Mouse (Mus musculus): ENCODE data around the gene Cela1. TPM values are rescaled to one million over a fixed set of nuclear protein-coding genes. Genes with fewer than 3 reads are reported as not detected.

The Cela1 gene
- total and polyA plus RNA-seq, 2 experiments from 2014 or later, result 2.0 TPM

- H3K27me3 ChIP-seq (ENCODE audit: insufficient read depth, low read length), result no peaks in the 10 kb centered on the region
- no peak for TF ChIP-seq CTCF (IDR thresholded peaks at IDR 0.05)
- H3K4me2 ChIP-seq (ENCODE audit: low read depth, low read length, poor library complexity, severe bottlenecking), result no peak overlapping the region
- ATAC-seq (ENCODE audit: low FRiP score) (no peak), DNase-seq (ENCODE audit: low spot score) (no peak)
- no peak overlapping the region for H3K4me3 ChIP-seq (ENCODE audit: low read depth, low read length)
- H3K9ac ChIP-seq (replicated peaks; ENCODE audit: low read length, poor library complexity, severe bottlenecking), result no peak overlapping the region
- no peaks in the 10 kb centered on the region for H3K4me1 ChIP-seq (ENCODE audit: insufficient read depth, low read length)
- no peaks in the 10 kb centered on the region for H3K36me3 ChIP-seq (ENCODE audit: insufficient read depth, low read length)
- peaks cover 4% of the 10 kb centered on the region for H3K9me3 ChIP-seq (ENCODE audit: low read length)
- WGBS, result 88% methylated on average over 9 of the region's 9 CpGs
- H3K27ac ChIP-seq (ENCODE audit: low read depth, low read length), result no peak overlapping the region
Observed at GRCm38 (mm10) chr15:100694406-100694805, 6.7 kb upstream of the Cela1 start.

GRCm38 (mm10) chr15:100691990-100692389, 4.3 kb upstream of the Cela1 start:
- ATAC-seq (ENCODE audit: low FRiP score), result no peak
- 78% methylated on average over 3 of the region's 3 CpGs for WGBS
- H3K27me3 ChIP-seq (ENCODE audit: insufficient read depth, low read length), result no peaks in the 10 kb centered on the region

GRCm38 (mm10) chr15:100686989-100687388, 732 bp downstream of the Cela1 start:
- no peak for TF ChIP-seq CTCF (IDR thresholded peaks at IDR 0.05)
- DNase-seq (ENCODE audit: low spot score), result no peak
- no peak overlapping the region for H3K4me2 ChIP-seq (ENCODE audit: low read depth, low read length, poor library complexity, severe bottlenecking)
- peaks cover 4% of the 10 kb centered on the region for H3K9me3 ChIP-seq (ENCODE audit: low read length)
- H3K36me3 ChIP-seq (ENCODE audit: insufficient read depth, low read length), result no peaks in the 10 kb centered on the region
- no peaks in the 10 kb centered on the region for H3K4me1 ChIP-seq (ENCODE audit: insufficient read depth, low read length)
- H3K27me3 ChIP-seq (ENCODE audit: insufficient read depth, low read length), result no peaks in the 10 kb centered on the region
- ATAC-seq (ENCODE audit: low FRiP score), result no peak
- no peak overlapping the region for H3K4me3 ChIP-seq (ENCODE audit: low read depth, low read length)
- WGBS, result 62% methylated on average over 12 of the region's 12 CpGs
- no peak overlapping the region for H3K9ac ChIP-seq (replicated peaks; ENCODE audit: low read length, poor library complexity, severe bottlenecking)
- no peak overlapping the region for H3K27ac ChIP-seq (ENCODE audit: low read depth, low read length)

More at GRCm38 (mm10) chr15:100691990-100692389, 4.3 kb upstream of the Cela1 start:
- no peak for TF ChIP-seq CTCF (IDR thresholded peaks at IDR 0.05)
- Histone ChIP-seq H3K36me3 (ENCODE audit: insufficient read depth, low read length) (no peaks in the 10 kb centered on the region), H3K27ac (ENCODE audit: low read depth, low read length) (no peak overlapping the region), H3K9ac (replicated peaks; ENCODE audit: low read length, poor library complexity, severe bottlenecking) (no peak overlapping the region), H3K4me1 (ENCODE audit: insufficient read depth, low read length) (no peaks in the 10 kb centered on the region), H3K4me2 (ENCODE audit: low read depth, low read length, poor library complexity, severe bottlenecking) (no peak overlapping the region), H3K4me3 (ENCODE audit: low read depth, low read length) (no peak overlapping the region), H3K9me3 (ENCODE audit: low read length) (peaks cover 4% of the 10 kb centered on the region)
- DNase-seq (ENCODE audit: low spot score), result no peak

GRCm38 (mm10) chr15:100686434-100686833, 1.3 kb downstream of the Cela1 start:
- Histone ChIP-seq H3K27me3 (ENCODE audit: insufficient read depth, low read length) (no peaks in the 10 kb centered on the region), H3K9me3 (ENCODE audit: low read length) (peaks cover 4% of the 10 kb centered on the region), H3K4me2 (ENCODE audit: low read depth, low read length, poor library complexity, severe bottlenecking) (no peak overlapping the region), H3K9ac (replicated peaks; ENCODE audit: low read length, poor library complexity, severe bottlenecking) (no peak overlapping the region), H3K4me3 (ENCODE audit: low read depth, low read length) (no peak overlapping the region), H3K27ac (ENCODE audit: low read depth, low read length) (no peak overlapping the region), H3K36me3 (ENCODE audit: insufficient read depth, low read length) (no peaks in the 10 kb centered on the region), H3K4me1 (ENCODE audit: insufficient read depth, low read length) (no peaks in the 10 kb centered on the region)
- TF ChIP-seq CTCF (IDR thresholded peaks at IDR 0.05), result no peak
- no peak for ATAC-seq (ENCODE audit: low FRiP score)
- 85% methylated on average over 6 of the region's 6 CpGs for WGBS
- no peak for DNase-seq (ENCODE audit: low spot score)

- no peak for ATAC-seq (ENCODE audit: low FRiP score)
- H3K4me1 ChIP-seq (ENCODE audit: insufficient read depth, low read length), result no peaks in the 10 kb centered on the region
- no peak overlapping the region for H3K4me3 ChIP-seq (ENCODE audit: low read depth, low read length)
- no peak overlapping the region for H3K27ac ChIP-seq (ENCODE audit: low read depth, low read length)
- H3K9ac ChIP-seq (replicated peaks; ENCODE audit: low read length, poor library complexity, severe bottlenecking), result no peak overlapping the region
- DNase-seq (ENCODE audit: low spot score), result no peak
- H3K36me3 ChIP-seq (ENCODE audit: insufficient read depth, low read length), result no peaks in the 10 kb centered on the region
- H3K9me3 ChIP-seq (ENCODE audit: low read length), result peaks cover 4% of the 10 kb centered on the region
- H3K4me2 ChIP-seq (ENCODE audit: low read depth, low read length, poor library complexity, severe bottlenecking), result no peak overlapping the region
- no peaks in the 10 kb centered on the region for H3K27me3 ChIP-seq (ENCODE audit: insufficient read depth, low read length)
- WGBS, result 90% methylated on average over 8 of the region's 8 CpGs
- no peak for TF ChIP-seq CTCF (IDR thresholded peaks at IDR 0.05)
Observed at GRCm38 (mm10) chr15:100685849-100686248, 1.9 kb downstream of the Cela1 start.

- Histone ChIP-seq H3K36me3 (ENCODE audit: insufficient read depth, low read length) (no peaks in the 10 kb centered on the region), H3K27me3 (ENCODE audit: insufficient read depth, low read length) (no peaks in the 10 kb centered on the region)
- TF ChIP-seq CTCF (IDR thresholded peaks at IDR 0.05), result no peak
Observed at GRCm38 (mm10) chr15:100685255-100685654, 2.5 kb downstream of the Cela1 start.

More at GRCm38 (mm10) chr15:100685255-100685654, 2.5 kb downstream of the Cela1 start:
- Histone ChIP-seq H3K4me2 (ENCODE audit: low read depth, low read length, poor library complexity, severe bottlenecking) (no peak overlapping the region), H3K4me3 (ENCODE audit: low read depth, low read length) (no peak overlapping the region), H3K27ac (ENCODE audit: low read depth, low read length) (no peak overlapping the region), H3K9ac (replicated peaks; ENCODE audit: low read length, poor library complexity, severe bottlenecking) (no peak overlapping the region), H3K9me3 (ENCODE audit: low read length) (peaks cover under 1% of the 10 kb centered on the region), H3K4me1 (ENCODE audit: insufficient read depth, low read length) (no peaks in the 10 kb centered on the region)
- 19% methylated on average over 13 of the region's 13 CpGs for WGBS
- ATAC-seq (ENCODE audit: low FRiP score) (no peak), DNase-seq (ENCODE audit: low spot score) (no peak)

All from midbrain, postnatal 0 days (tissue).